Mouse (Mus musculus) CD4-positive, CD25-positive, alpha-beta regulatory T cell, adult 2 months (primary cell): Measurements from ENCODE around the gene Tln2.

Experiments
- DNase-seq: peaks from one replicate; pipeline ENCODE4 v3.0.0-alpha.2; 2012; ENCODE audit warnings: low read depth, low spot score

Tln2 gene

DNA sequence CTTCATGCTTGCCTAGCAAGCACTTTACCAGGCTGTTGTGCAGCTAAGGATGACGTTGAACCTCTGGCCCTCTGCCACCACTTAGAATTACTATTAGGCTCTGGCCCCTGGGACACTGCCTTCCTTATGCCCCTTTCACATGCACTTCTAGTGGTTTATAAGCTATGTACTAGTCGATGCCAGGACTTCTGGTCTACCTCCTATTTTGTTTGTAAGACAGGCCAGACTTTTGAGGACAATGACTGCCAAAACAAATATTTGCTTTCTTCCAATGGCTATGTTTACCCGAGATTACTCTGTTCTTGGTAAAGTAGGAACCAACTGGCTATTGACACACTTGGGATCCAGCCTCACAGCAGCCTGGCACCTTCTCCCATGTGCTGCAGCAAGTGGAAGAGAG, 82.1 kb downstream of the Tln2 start:
- no peak for DNase-seq

DNA sequence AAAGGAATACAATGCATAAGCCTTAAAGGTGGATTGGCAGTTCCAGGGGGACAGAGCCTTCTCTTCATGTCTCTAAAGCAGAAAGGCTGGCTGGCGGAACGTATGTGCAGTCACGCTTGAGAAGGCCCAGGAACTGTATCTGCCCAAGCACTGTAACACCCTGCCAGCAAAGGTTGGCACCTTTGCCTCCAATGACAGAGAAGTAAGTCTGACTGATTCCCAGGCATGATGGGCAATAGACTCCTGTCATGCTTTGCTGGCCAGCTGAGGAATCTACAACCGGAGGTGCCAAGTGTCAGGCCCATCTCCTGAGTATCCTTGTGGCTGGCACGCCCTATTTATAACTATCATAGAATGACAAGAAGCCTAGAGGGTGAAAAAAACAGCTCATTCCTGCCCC, 83.3 kb downstream of the Tln2 start:
- DNase-seq, result no peak

GRCm38 (mm10) chr9:67463440-67464122, 95.9 kb downstream of the Tln2 start:
- DNase-seq, result no peak

DNA sequence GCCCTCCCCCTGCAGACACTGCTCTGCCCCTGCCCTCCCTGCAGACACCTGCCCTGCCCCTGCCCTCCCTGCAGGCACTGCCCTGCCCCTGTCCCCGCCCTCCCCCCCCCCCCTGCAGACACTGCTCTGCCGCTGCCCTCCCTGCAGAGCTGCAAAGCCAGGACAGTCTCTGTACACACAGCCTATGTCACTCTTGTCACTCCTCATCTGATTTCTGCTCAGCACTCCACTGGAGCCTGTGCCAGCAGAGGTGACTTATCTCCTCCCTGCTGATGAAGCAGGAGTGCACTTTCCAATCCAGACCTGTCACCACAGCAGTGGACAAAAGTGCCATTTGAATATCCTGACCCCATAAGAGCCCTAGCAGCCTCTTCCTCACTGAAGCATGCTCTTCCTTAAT, 118.0 kb downstream of the Tln2 start:
- DNase-seq, result no peak

GRCm38 (mm10) chr9:67437511-67437910, 122.0 kb downstream of the Tln2 start:
- no peak for DNase-seq

- no peak for DNase-seq
These were observed 124.0 kb downstream of the Tln2 start for GRCm38 (mm10) chr9:67435333-67436154.

DNA sequence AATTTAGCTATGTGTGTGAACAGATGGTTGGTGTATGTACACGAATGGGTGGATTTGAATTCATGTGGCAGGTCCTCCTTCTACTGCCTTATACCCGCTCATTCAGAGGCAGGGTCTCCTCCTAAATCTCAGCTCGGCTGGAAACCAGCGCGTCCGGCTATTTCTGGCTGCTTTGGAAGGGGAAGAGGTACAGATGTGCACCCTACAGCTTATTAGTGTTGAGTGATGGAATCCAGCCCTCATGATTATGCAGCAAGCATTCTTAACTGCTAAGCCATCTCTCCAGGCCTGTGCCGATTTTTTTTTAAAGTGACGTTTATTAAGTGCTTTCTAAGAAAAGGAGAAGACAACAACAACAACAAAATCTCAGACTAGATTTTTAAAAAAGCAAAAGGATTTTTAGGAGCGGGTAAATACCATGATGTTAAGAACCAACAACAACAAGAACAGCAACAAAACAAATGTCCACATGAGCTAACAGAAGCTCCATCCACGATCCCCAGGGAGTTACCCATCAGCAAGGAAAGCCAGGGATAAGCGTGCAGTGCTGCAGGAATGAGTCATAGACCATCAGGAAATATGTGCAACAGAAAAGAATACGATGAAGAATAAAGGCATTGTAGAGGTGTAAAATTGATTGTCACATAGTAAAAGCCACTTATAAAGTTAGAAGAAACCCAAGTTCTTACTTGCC, 130.2 kb downstream of the Tln2 start:
- DNase-seq, result no peak

DNA sequence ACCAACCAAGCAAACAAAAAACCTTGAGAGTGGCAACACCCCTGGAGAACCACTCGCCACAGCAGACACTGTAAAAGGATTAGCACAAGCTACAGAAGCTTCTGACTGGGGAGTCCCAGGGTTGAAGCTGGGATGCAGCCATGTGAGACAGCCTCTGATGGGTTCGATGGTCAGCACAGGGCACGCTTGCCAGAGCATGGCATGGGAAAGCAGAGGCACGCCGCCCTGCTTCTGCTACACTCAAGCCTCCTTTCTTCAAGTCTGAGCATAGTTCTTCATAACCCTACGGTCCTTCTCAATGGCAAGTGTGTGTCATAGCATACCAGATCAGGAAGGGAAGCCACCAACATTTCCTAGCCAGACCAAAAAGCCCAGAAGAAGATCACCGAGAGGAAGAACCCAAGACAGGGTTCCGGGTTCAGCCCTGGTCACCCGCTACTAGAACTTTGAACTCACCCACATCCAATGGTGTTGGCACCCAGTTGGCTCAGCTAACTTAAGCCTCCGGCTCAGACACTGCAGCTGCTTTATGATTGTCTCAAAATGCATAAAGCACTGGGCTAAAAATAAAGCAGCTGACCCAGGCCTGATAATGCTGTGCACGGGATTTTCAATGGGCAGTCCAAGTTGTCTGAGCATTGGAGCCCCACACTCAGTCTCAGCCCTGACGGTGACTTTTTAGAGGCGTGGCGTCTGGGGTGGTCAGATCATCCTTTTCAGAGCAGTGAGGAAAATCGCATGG, 131.0 kb downstream of the Tln2 start:
- no peak for DNase-seq

- DNase-seq, result no peak
These were observed 133.2 kb downstream of the Tln2 start for GRCm38 (mm10) chr9:67426304-67426703.

DNA sequence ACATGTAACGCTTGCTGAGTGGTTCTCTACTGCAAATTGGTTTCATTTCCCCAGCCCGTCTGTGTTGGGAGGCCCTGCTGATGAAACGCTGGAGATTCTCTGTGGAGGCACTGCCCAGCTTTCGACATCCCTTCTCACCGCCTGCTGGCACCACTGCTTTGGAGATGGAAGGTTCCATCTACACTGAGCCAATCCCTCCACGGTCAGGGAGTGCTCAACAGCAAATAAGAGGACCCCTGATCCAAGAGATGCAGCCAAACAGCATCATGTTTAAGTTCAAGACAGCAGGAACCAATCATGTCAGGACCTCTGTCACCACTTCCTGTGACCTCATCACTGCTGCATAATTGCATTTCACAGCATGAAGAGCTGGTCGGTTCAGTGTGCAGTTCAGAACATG, 135.4 kb downstream of the Tln2 start:
- peak; percentile 3 for DNase-seq

DNA sequence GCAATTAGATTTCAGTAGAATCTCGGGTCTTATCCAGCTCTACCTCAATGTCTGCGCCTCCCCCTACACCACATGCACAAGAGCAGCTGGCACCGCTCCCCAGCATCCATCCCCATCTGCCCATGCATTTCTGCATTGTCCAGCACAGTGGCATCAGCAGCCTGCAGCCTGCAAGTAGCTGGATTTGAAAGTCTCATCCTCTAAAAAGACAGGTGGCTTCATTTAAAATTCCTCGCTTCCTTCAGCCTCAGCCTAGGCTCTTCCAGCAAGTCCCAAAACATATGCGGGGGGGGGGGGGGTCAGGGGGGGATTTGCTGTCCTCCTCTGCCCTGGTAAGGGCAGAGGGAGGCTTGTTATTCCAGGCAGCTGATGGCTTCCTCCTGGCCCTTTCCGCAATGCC, 141.4 kb downstream of the Tln2 start:
- no peak for DNase-seq

DNA sequence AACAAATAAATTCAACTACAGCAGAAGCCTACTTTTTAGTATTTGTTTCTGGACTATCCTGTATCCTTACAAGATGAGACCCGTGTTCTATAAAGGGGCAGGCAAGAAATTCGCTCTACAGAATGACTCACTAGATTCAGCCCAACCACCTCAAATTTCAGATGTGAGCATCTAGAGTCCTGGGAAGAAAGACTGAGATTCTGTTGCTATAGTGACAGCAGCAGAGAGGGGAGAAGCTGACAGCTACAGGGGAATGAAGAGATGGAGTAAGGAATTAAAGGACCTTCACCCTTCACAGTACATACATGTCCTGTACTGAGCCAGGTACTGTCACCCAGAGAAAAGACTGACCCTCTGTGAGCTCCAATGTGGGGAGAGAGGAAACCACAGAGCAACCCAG, 148.8 kb downstream of the Tln2 start:
- no peak for DNase-seq

DNA sequence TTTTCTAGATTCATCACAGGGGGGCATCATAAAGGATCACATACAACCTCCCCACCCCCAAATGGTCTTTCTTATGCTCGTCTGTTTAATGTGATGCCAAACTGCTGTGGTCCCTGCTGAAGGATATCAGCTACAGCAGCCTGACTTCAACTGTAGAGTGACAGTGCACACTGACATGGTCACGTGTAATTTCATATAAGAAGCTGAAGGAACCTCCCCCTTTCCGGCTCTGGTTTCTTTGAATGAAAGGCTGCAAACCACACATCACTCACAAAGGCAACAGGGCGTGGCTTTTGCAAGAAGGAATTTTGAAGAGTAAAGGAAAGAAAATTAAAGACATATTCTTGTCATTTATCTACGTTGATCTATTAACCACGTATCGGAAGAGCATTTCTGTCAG, 154.8 kb downstream of the Tln2 start:
- no peak for DNase-seq

DNA sequence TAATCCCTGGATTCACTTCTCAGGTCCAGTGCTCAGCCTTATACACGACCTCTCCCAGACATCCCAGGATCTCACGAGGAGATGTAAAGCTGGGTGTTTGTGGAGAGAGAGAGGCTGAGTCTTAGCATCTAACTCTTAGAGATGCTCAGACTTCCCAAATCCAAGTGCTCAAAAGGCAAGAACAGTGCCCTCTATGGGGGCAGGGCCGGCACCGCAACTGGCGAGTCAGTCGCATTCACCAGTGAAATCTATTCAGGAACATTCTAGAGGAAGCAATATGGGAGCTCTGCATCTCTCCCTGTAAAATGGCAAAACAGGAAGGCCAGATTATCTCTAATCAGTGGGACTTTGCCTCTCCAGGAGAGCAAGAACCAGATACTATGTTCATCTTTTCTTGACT, 159.9 kb downstream of the Tln2 start:
- DNase-seq, result no peak

GRCm38 (mm10) chr9:67397756-67398155, 161.7 kb downstream of the Tln2 start:
- no peak for DNase-seq

DNA sequence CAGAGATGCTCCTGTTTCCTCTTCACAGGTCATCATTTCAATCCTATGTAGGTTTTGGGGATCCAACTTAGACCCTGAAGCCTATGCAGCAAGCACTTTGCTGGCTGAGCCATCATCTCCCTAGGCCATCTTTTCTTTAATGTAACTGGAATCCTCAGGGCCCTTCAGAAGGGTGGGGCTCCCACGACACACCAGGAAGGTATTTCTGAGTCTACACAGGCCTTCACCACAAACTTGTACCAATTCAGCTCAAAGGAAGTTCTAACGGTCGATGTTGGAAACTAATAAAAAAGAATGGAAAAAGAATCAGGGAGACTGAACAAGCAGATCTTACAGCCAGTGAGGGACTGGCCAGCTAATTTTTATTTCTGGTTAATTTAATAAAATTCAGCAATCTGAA, 163.1 kb downstream of the Tln2 start:
- no peak for DNase-seq

DNA sequence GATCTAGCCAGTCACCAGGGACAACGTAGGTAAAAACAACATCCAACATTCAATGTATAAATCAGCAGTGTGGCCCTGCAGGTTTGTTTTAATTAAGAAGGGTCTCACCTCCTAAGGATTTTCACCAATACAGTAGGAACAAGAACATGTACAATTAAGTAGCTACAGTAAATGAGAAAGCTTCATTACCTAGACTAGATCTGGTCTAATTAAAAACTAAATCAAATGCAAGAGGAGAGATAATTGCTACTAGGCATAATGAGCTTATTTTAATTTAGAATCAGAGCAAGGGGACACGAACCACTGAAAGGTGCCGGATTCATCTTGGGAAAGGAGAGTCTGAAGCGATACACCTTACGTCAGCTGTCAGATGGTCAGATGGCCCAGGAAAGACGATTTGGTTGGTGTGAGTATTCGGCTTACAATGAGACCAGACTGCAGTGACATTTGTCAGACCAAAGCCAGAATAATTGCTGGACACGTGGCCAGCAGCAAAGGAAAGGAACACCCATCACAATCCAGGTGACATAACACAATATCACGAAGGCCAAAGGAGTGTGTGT, 175.4 kb downstream of the Tln2 start:
- no peak for DNase-seq

- no peak for DNase-seq
These were observed 179.4 kb downstream of the Tln2 start for GRCm38 (mm10) chr9:67380095-67380494.

GRCm38 (mm10) chr9:67378772-67379171, 180.7 kb downstream of the Tln2 start:
- no peak for DNase-seq

- no peak for DNase-seq
These were observed 191.4 kb downstream of the Tln2 start for GRCm38 (mm10) chr9:67368078-67368477.

- DNase-seq, result no peak
These were observed 197.0 kb downstream of the Tln2 start for GRCm38 (mm10) chr9:67362511-67362910.

DNA sequence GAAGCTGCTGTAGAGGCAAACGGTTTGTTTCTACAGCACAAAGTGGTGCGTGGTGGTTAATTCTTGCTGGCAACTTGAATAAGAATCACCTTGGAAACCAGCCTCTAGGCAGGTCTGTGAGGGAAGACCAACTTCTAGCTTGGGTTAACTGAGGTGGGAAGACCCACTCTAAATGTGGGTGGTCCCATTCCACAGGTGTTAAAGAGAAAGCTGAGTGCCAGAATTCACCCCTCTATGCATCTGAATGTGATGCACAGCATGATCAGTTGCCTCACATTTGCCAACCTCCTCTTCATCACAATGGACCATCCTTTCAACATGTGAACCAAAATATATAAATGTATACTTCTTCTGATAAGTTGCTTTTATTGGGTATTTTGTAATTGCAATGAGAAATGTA, 197.4 kb downstream of the Tln2 start:
- no peak for DNase-seq
